Mouse (Mus musculus) heart, postnatal 4 days (tissue): ENCODE data around the gene Selenoo. TPM values are rescaled to one million over a fixed set of nuclear protein-coding genes. Genes with fewer than 3 reads are reported as not detected.

ENCODE experiments used
- DNase-seq: peaks from one replicate; pipeline ENCODE4 v3.0.0; 2021
- total RNA-seq, 2 experiments: library from RNA; stranded (reverse); gene quantifications; 2 replicates each; pipeline ENCODE4 v1.2.3; 2021

Selenoo gene
- 10 to 100 TPM; 10.0 to 10.2 TPM for total RNA-seq

GRCm38 (mm10) chr15:89088607-89089247 is at the start of gene Selenoo:
Gene Selenoo, plus strand, starts transcription at chr15:89089084.
- peak; percentile 93 for DNase-seq

- DNase-seq: no peak
These were observed 44.5 kb upstream of the Selenoo start for GRCm38 (mm10) chr15:89044381-89044780.

GRCm38 (mm10) chr15:89046356-89046755 is 42.5 kb upstream of the Selenoo start:
- DNase-seq: no peak

GRCm38 (mm10) chr15:89054666-89055065 is 34.2 kb upstream of the Selenoo start:
- DNase-seq: no peak

- no peak for DNase-seq
These were observed 30.1 kb upstream of the Selenoo start for GRCm38 (mm10) chr15:89058736-89059135.

GRCm38 (mm10) chr15:89059161-89059931 is 29.5 kb upstream of the Selenoo start, which contains the start of gene Panx2:
Gene Panx2, plus strand, starts transcription at chr15:89059734.
- DNase-seq: peak; percentile 10

GRCm38 (mm10) chr15:89060032-89060681 is 28.7 kb upstream of the Selenoo start:
- DNase-seq: peak; percentile 43

GRCm38 (mm10) chr15:89060811-89061460 is 27.9 kb upstream of the Selenoo start:
- DNase-seq: peak; percentile 3

- DNase-seq: no peak
These were observed 26.9 kb upstream of the Selenoo start for GRCm38 (mm10) chr15:89061761-89062517.

GRCm38 (mm10) chr15:89062518-89062910 is 26.4 kb upstream of the Selenoo start:
- no peak for DNase-seq

- DNase-seq: no peak
These were observed 25.9 kb upstream of the Selenoo start for GRCm38 (mm10) chr15:89063001-89063400.

- DNase-seq: no peak
These were observed 25.3 kb upstream of the Selenoo start for GRCm38 (mm10) chr15:89063536-89063935.

- no peak for DNase-seq
These were observed 24.0 kb upstream of the Selenoo start for GRCm38 (mm10) chr15:89064891-89065290.

GRCm38 (mm10) chr15:89067609-89068008 is 21.3 kb upstream of the Selenoo start:
- no peak for DNase-seq

- DNase-seq: no peak
These were observed 20.7 kb upstream of the Selenoo start for GRCm38 (mm10) chr15:89068226-89068625.

GRCm38 (mm10) chr15:89069336-89069840 is 19.5 kb upstream of the Selenoo start:
- DNase-seq: no peak

GRCm38 (mm10) chr15:89070606-89071005 is 18.3 kb upstream of the Selenoo start:
- no peak for DNase-seq

GRCm38 (mm10) chr15:89073993-89074603 is 14.8 kb upstream of the Selenoo start:
- peak; percentile 62 for DNase-seq

- DNase-seq: no peak
These were observed 14.0 kb upstream of the Selenoo start, which contains the start of gene Trabd for GRCm38 (mm10) chr15:89074613-89075477. Gene Trabd, plus strand, starts transcription at chr15:89075124.

- peak; percentile 93 for DNase-seq
These were observed 13.3 kb upstream of the Selenoo start for GRCm38 (mm10) chr15:89075478-89076147.
